Mouse (Mus musculus) liver, embryonic 16.5 days (tissue): ENCODE data around the gene Reg3g. TPM values are rescaled to one million over a fixed set of nuclear protein-coding genes. Genes with fewer than 3 reads are reported as not detected.
"Not testable (repeated sequence)": the region's sequence is repeated elsewhere in the genome, so short reads cannot be mapped to it uniquely, and the experiment has no call there.

Experiments
- ATAC-seq: fragments of 200-750 bp; cut with Nextera tagmentation; 2 replicates; pipeline ENCODE4 v1.8.0; 2017; ENCODE audit warnings: low read depth, mild to moderate bottlenecking, moderate number of reproducible peaks, moderate library complexity
- H3K27ac ChIP-seq: fragments of 300-500 bp; sonication (generic); 2 replicates; pipeline ENCODE4 v1.5.1; 2014; ENCODE audit warnings: mild to moderate bottlenecking, low read length
- H3K27me3 ChIP-seq: fragments of 300-500 bp; sonication (generic); 2 replicates; pipeline ENCODE4 v1.6.1; 2014; ENCODE audit warnings: low read depth, low read length, mixed read lengths; ENCODE audit not compliant: control insufficient read depth, insufficient read depth
- H3K36me3 ChIP-seq: fragments of 300-500 bp; sonication (generic); 2 replicates; pipeline ENCODE4 v1.6.1; 2014; ENCODE audit warnings: mild to moderate bottlenecking; ENCODE audit not compliant: control insufficient read depth, insufficient read depth
- H3K4me1 ChIP-seq: fragments of 300-500 bp; sonication (generic); 2 replicates; pipeline ENCODE4 v1.6.1; 2014; ENCODE audit warnings: low read depth, low read length, mixed read lengths; ENCODE audit not compliant: control insufficient read depth
- H3K4me2 ChIP-seq: fragments of 300-500 bp; sonication (generic); 2 replicates; pipeline ENCODE4 v1.6.1; 2014; ENCODE audit warnings: low read depth, low read length, mixed read lengths
- H3K4me3 ChIP-seq: fragments of 300-500 bp; sonication (generic); 2 replicates; pipeline ENCODE4 v1.5.1; 2014; ENCODE audit warnings: low read depth, mild to moderate bottlenecking, low read length
- H3K9ac ChIP-seq: fragments of 300-500 bp; sonication (generic); 2 replicates; pipeline ENCODE4 v1.6.1; 2014; ENCODE audit warnings: low read depth, low read length
- H3K9me3 ChIP-seq: fragments of 300-500 bp; sonication (generic); replicated peaks from 2 replicates; pipeline ENCODE4 v1.6.1; 2016; ENCODE audit warnings: low read length; ENCODE audit not compliant: control insufficient read depth
- WGBS: fragments of 180-500 bp; shearing (Covaris S2); extraction: QIAGEN DNeasy Blood & Tissue Kit; methylation state at CpG from one replicate; pipeline ENCODE4 v1.1.7; 2014; ENCODE audit not compliant: insufficient replicate concordance; 5-methylcytosine and 5-hydroxymethylcytosine counted together
- polyA plus RNA-seq: library from polyadenylated mRNA; unstranded; fragments of >200 nt; fragmentation: Nextera tagmentation; extraction: Ambion mirVana; gene quantifications from 2 replicates; pipeline ENCODE4 v1.2.1, GENCODE M21; 2015

The Reg3g gene
- polyA plus RNA-seq, 1 experiment from 2014 or later = not detected

GRCm38 (mm10) chr6:78460191-78460825, 8.4 kb downstream of the Reg3g start:
- WGBS = 35% methylated on average over 3 of the region's 3 CpGs
- Histone ChIP-seq H3K4me2 (no peak overlapping the region), H3K9me3 (no peaks in the 10 kb centered on the region), H3K27ac (no peak overlapping the region), H3K4me3 (no peak overlapping the region), H3K4me1 (no peaks in the 10 kb centered on the region), H3K27me3 (no peaks in the 10 kb centered on the region), H3K36me3 (no peaks in the 10 kb centered on the region), H3K9ac (no peak overlapping the region)
- ATAC-seq = no peak

- H3K9ac ChIP-seq = no peak overlapping the region
- no peak overlapping the region for H3K27ac ChIP-seq
- no peaks in the 10 kb centered on the region for H3K36me3 ChIP-seq
- WGBS = 71% methylated on average over 2 of the region's 2 CpGs
- no peaks in the 10 kb centered on the region for H3K9me3 ChIP-seq
- no peaks in the 10 kb centered on the region for H3K27me3 ChIP-seq
- H3K4me1 ChIP-seq = no peaks in the 10 kb centered on the region
- no peak overlapping the region for H3K4me2 ChIP-seq
- H3K4me3 ChIP-seq = no peak overlapping the region
- ATAC-seq = no peak
Observed at GRCm38 (mm10) chr6:78452804-78453203, 15.9 kb downstream of the Reg3g start.

GRCm38 (mm10) chr6:78448409-78448808, 20.3 kb downstream of the Reg3g start:
- no peaks in the 10 kb centered on the region for H3K9me3 ChIP-seq
- no peak overlapping the region for H3K27ac ChIP-seq
- no peak overlapping the region for H3K4me3 ChIP-seq
- H3K4me1 ChIP-seq = no peaks in the 10 kb centered on the region
- no peak for ATAC-seq
- H3K36me3 ChIP-seq = no peaks in the 10 kb centered on the region
- no peak overlapping the region for H3K4me2 ChIP-seq
- H3K9ac ChIP-seq = no peak overlapping the region
- no peaks in the 10 kb centered on the region for H3K27me3 ChIP-seq

- Histone ChIP-seq H3K4me3 (no peak overlapping the region), H3K36me3 (no peaks in the 10 kb centered on the region), H3K9ac (no peak overlapping the region), H3K27me3 (no peaks in the 10 kb centered on the region), H3K27ac (no peak overlapping the region), H3K4me1 (no peaks in the 10 kb centered on the region), H3K9me3 (no peaks in the 10 kb centered on the region), H3K4me2 (no peak overlapping the region)
- ATAC-seq = no peak
- 33% methylated on average over 1 of the region's 1 CpGs for WGBS
Observed at GRCm38 (mm10) chr6:78447202-78447601, 21.5 kb downstream of the Reg3g start.

GRCm38 (mm10) chr6:78425497-78425896, 43.2 kb downstream of the Reg3g start:
- no peak overlapping the region for H3K4me3 ChIP-seq
- H3K9ac ChIP-seq = no peak overlapping the region
- no peaks in the 10 kb centered on the region for H3K36me3 ChIP-seq
- no peaks in the 10 kb centered on the region for H3K27me3 ChIP-seq
- no peaks in the 10 kb centered on the region for H3K9me3 ChIP-seq
- no peak overlapping the region for H3K4me2 ChIP-seq
- no peaks in the 10 kb centered on the region for H3K4me1 ChIP-seq
- WGBS = 65% methylated on average over 3 of the region's 3 CpGs
- ATAC-seq = no peak
- no peak overlapping the region for H3K27ac ChIP-seq

- not testable (repeated sequence) for H3K27ac ChIP-seq, ATAC-seq, H3K36me3 ChIP-seq
Observed at GRCm38 (mm10) chr6:78422411-78422810, 46.3 kb downstream of the Reg3g start, which contains the start of gene Reg1. TSS of gene Reg1 (plus strand) at chr6:78422711.

More at GRCm38 (mm10) chr6:78422411-78422810, 46.3 kb downstream of the Reg3g start, which contains the start of gene Reg1:
- not testable (repeated sequence) for H3K4me3 ChIP-seq, H3K4me2 ChIP-seq, H3K27me3 ChIP-seq, H3K9ac ChIP-seq, H3K4me1 ChIP-seq, H3K9me3 ChIP-seq

Other genes with a start within 250 kb of the Reg3g start
- 0.22 TPM in 1 of 2 replicates, not detected in the other for gene Reg3b, start 98.2 kb downstream of the Reg3g start, polyA plus RNA-seq
- not detected in 2 replicates for gene Reg3d, start 90.0 kb downstream of the Reg3g start, polyA plus RNA-seq
- not detected in 2 replicates for gene Reg3a, start 88.2 kb downstream of the Reg3g start, polyA plus RNA-seq
- gene Reg2, start 73.2 kb downstream of the Reg3g start, polyA plus RNA-seq = not detected in 2 replicates
- gene Reg1, start 46.2 kb downstream of the Reg3g start, polyA plus RNA-seq = 0.44 and 2.3 TPM in 2 replicates